Mouse (Mus musculus) cerebellum, postnatal 36 days (tissue): Measurements from ENCODE around the gene Ppp2r5a.
"Not testable (repeated sequence)": the region's sequence is repeated elsewhere in the genome, so short reads cannot be mapped to it uniquely, and the experiment has no call there.

ENCODE experiments used
- DNase-seq, 2 experiments: peaks; one replicate each; pipeline ENCODE4 v3.0.0; 2021 to 2022; ENCODE audit warnings: mixed read lengths in 2 of 2

Gene Ppp2r5a

DNA sequence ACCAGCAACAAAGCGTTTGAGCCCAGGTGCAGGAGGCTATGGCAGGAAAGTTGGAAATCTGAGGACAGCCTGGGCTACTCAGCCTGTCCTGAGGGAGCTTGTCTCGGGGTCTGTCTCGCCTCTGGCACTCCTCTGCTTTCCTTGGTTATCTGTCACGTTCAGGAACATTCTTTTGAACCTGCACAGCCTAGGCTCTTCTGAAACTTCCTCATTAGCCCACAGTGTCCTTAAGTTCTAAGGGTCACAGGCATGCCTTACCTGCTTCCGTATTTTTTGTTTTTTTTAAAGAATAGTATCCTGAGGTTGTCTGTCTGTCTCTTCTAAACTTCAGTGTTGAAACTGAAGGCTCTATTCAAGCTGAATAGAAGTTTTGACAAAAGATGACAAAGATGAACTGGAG is at the start of gene Ppp2r5a:
TSS of gene Ppp2r5a (minus strand) at position 199 of the 400 bp plus-strand sequence.
- DNase-seq = no peak

DNA sequence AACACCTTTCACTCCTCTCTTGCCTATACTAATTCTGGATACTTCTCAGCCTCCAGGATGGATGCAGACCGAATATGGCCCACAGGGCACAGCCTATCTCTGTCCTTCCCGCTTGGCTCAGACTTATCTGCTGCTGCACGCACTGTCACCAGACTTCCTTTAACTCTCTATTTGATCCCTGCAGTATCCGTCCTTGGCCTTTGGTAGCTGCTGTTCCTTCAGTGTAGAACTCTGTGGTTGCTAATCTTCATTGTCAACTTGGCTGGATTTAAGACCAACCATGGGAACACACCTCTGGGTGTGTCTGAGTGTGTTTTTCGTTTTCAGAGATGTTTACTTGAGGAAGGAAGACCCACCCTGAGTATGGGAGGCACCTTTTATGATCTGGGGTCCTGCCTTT is 47.5 kb upstream of the Ppp2r5a start:
- no peak for DNase-seq

DNA sequence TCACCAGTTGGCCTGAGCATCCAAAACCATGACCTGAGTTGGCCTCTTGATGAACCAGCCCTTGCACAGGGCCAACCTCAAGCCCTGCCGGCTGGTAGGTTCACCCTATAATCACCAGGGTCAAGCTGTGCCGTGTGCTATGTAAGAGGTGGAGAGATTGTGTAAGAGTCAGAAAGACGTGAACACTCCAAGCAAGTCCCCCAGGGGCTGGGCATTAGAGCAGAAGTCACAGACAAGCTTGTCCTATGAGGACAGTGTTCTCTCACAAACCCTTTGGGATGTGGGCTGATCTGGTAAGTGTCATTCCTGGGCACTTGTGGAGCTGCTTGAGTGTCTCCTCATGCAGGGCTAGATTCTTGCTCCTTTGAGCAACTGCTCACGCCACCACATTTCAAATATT is 46.5 kb upstream of the Ppp2r5a start:
- DNase-seq = no peak

DNA sequence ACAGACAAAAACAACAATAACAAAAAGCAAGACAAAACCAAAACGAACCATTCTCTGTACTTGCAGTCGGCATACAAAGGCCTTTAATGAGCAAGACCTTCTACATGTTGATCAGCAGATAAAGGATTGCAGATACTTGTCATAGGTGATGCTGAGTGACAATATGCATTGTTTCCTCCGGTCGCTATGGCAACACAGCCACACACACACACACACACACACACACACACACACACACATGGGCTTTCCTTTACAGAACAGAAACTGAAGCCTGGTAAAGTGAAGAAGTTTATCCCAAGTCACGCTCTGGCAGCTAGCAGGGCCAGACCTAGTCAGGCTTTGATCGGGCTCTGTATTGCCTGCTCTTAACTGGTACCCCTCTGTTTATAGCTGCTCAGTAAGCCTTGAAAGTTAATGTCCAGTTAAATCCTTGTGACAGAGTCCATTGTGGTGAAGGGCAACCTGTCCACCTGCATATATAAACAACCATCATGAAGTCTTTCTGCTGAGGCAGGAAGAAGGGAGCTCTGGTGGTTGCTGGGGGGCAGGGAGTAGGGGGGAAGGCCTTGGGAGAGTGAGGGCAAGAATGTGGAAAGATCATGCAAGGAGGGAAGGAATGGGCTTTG is 44.4 kb upstream of the Ppp2r5a start:
- no peak for DNase-seq

DNA sequence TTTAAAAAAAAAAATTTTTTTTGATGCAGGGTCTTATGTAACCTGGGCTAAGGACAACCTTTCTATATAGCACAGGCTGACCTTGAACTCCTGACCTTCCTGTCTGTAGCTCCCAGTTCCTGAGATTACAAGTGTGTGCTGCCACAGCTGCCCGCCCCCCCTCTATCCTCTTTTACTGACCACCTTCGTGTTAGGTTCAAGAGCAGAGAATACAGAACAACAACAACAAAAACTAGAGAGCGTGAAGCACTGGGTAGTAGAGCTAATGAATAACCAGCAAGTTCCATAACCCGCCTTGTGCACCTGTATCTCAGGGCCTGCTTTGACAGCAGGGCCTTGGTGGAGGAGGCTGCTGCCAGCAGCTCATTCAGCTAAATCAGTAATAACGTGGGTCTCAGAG is 43.2 kb upstream of the Ppp2r5a start:
- no peak for DNase-seq

DNA sequence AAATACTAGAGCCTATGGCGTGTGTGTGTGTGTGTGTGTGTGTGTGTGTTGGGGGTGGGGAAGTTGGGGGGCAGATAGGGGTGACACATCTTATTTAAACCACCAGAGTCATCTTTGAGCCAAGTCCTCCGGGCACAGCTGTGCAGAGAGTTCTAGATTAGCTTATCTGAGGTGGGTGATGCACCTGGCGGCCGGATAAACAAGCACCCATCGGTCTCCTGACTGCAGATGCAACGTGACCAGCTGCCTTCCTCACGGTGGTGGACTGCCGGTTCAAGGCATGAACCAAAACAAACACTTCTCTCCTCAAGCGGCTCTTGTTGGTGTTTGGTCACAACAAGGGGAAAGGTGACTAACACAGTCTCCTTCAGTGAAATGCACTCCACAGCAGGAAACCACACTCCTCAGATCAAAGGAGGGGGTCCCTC is 42.8 kb upstream of the Ppp2r5a start:
- no peak for DNase-seq

DNA sequence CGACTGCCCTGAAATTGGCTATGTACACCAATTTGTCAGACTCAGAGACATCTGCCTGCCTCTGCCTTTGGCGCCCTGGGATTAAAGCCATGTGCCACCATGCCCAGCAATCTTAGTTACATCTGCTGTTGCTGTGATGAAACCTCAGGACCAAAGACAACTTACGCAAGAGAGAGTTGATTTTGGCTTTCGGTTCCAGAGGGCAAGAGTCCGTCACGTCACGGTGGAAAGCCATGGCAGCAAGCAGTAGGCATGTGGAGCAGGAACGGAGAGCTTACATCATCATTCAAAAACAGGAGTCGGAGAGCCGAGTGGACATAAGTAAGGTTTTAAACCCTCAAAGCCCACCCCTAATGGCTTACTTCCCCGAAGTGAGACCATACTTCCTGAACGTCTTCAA is 42.3 kb upstream of the Ppp2r5a start:
- no peak for DNase-seq

DNA sequence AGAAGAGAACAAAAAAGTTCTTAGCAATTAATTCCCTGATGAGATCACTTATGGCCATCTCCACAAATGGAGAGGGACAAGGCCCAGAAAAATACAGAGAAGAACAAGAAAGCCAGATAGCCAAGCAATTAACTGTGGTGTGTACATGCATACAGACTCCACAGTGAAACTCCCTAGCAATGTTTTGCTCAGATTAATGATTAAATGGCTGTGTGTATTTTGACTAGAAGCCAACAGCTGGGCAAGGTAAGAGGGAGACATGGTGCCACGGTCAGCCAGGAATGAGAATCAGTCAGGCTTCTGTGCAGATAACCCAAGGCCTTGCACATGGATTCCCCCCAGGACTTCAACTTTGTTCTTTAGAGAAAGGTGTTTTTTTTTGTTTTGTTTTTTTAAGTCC is 41.4 kb upstream of the Ppp2r5a start:
- no peak for DNase-seq

DNA sequence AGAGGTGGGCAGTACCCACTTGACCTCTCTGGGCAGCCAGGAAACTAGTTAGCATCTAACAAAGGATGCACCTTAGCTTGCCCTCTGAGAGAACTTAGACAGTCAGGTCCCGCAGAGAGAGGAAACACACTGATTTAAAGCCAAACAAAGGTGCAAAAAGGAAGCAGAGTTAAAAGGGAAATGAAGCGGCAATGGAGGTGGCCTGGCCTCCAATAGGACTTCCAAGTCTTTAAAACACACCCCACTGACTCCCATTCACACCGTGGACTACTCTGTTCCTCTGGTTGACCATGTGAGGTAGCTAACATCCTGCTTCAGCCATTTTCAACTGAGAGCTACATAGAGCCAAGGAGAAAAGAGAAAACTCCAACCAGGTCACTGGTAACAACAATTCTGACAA is 35.9 kb upstream of the Ppp2r5a start:
- no peak for DNase-seq

DNA sequence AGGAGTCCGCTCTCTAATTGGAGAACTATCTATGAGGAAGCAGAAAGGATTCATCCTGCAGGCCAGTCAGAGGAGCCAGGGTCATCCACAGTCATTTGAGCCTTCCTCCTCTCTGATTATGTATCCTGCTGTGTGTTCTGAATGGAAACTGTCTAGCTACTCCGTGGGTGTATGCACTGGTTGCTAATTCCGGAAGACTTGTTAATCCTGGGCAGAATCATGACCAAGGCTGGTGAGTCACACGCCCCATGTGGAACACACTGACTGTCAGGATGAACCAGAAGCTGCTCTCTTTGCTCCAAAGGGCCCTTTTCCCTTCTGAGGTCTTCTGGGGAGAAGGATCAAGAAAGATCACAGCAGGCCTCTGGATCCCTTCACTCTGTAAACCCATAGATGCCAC is 35.5 kb upstream of the Ppp2r5a start:
- DNase-seq = peak in 1 of 2 experiments; percentile 29

DNA sequence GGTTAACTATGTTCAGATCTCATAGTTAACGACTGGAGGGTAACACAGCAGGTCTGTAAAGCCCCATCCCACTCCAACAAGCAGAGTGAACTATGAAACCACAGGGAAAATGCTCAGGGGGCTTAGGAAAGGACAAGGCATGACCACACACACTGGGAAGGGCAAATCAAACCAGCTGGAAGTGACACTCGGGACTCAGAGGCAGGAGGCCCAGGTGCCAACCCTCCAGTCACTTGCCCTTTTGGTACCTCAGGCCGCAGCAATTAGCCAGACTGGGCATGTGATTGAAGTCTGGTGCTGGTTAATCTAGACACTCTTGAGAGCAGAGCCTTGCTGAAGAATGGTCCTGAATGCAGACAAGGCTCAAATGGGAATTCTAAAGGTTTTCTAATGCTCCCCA is 33.6 kb upstream of the Ppp2r5a start:
- no peak for DNase-seq

DNA sequence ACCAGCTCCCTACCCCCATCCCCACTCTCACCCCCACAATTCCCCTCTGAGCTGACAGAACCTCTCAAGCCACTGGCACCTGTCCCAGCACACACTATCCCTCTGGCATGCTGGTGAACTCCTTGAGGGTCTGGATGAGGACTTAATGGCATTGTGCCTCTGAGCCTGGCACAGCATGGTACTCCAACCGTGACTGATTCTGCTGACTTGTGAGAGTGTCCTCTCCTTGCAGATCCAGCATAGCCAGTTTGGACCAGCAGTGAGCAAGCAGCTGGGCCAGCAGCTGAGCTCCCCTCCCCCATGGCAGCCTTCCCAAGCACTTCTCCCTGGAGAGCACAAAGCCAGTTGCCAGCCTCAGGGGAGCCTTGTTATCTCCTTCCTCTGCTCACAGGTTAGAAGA is 32.3 kb upstream of the Ppp2r5a start:
- peak; percentile 23 to 26 for DNase-seq

DNA sequence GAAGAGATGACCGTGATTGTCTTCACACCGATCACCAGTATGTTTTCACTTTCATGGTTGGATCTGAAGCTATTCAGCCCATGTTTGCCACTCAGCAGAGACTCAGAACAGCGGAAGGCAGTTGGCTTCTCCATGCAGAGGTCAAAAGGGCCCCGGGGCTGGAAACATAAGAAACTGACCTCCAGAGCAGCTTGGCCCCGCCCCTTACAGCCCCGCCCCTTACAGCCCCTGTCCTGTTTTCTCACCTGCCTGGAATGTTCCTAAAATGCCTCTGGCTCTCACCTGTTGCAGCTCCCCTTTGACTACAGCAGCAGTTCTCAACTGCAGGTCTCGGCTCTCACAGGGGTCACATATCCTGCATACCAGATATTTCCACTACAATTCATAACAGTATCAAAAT is 29.5 kb upstream of the Ppp2r5a start:
- DNase-seq = no peak

DNA sequence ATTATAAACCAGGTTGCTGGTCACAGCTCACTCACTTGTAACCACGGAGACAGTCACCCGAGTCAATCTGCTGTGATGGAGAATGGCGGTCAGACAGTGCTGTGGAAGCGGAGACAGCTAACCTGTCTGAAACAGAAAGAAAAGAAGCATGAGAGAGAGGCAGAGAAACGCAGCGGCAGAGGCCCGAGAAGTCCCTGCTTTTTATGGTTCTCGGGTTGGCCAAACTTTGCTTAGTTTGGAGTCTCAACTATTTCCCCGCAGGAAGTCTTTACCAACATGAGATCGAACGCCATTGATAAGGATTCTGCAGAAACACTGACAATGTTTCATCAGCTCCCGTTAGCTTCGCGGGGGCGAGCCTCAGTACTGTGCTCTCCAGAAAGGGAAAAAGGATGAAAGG is 29.0 kb upstream of the Ppp2r5a start:
- DNase-seq = no peak

DNA sequence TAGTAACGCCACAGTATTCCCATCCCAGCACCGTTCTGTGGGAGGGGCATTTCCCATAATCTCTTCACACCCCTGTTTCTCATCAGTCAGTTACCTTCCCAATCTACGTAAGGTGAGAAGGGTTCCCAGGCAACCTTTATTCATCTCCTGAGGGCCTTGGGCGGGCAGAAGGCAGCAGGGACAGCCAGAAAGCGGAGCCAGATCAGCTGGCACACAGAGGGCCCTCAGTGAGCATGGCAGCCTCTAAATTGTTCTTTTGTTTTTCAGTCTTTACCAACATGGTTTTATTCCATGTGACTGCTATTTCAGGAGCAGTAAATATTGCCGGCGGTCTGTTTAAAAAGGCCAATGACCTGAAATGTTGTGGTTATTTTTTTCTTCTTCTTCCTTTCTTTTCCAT is 27.0 kb upstream of the Ppp2r5a start:
- no peak for DNase-seq

DNA sequence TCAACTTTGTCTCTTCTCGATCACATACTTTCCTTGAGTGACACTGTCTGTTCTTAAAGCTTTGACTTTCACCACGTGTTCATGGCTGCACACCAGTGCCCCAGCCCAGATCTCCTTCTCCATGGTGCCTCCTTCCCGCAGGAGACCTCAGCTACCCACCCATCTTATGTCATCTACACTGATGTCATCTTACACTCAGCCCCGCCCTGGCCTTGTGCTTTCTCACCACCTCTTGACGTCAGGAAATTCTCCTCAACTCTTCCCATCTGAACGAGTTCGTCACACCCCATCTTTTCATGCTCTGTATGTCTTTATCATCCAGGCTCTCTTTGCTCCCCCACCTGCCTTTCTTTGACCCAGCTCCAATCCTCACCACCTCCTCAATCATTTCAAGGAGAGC is 22.8 kb upstream of the Ppp2r5a start:
- DNase-seq = no peak

DNA sequence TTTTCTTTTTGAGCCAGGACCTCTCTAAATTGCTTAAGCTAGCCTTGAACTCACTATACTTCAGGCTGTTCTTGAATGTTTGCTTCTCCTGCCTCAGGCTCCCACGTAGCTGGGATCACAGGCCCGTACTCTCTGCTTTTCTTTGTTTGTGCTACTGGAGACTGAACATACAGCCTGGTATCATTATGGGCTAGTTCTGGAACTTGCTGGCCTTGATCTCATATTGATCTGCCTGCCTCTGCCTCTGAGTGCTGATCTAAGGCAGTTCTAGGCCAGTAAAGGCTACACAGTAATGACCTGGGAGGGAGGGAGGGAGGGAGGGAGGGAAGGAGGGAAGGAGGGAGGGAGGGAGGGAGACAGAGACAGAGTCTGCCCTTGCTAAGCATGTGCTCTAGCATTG is 20.1 kb upstream of the Ppp2r5a start:
- DNase-seq = no peak

DNA sequence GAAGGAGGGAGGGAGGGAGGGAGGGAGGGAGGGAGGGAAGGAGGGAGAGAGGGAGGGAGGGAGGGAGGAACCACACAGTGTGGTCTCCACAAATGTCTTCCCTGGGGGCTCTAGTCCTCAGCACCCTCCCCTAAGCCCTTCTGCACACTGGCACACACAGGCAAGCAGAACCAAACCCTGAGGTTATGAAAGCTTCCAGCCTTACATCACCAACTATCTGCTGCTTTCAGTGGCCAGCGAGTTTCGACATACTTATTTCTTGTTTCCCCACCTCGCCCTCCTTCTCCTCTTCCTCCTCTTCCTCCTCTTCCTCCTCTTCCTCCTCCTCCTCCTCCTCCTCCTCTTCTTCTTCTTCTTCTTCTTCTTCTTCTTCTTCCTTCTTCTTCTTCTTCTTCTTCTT is 19.6 kb upstream of the Ppp2r5a start:
- not testable (repeated sequence) for DNase-seq

DNA sequence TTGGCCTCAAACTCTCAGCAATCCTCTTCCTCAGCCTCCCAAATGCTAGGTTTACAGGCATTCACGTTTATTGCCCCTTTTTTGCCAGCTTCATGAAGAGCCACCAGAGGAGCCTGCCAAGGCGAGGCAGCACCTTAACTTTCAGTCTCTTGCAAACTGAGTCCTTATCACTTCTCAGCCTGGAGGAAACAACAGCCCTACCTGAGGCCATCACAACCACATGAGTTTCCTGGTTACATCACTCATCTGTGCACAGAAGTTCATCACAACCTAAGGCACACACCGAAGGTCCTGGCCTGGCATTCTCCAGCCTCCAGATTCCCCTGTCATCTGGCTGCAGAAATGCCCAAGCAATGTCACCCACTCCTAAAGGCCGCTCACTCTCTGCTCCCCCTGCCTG is 19.1 kb upstream of the Ppp2r5a start:
- no peak for DNase-seq

DNA sequence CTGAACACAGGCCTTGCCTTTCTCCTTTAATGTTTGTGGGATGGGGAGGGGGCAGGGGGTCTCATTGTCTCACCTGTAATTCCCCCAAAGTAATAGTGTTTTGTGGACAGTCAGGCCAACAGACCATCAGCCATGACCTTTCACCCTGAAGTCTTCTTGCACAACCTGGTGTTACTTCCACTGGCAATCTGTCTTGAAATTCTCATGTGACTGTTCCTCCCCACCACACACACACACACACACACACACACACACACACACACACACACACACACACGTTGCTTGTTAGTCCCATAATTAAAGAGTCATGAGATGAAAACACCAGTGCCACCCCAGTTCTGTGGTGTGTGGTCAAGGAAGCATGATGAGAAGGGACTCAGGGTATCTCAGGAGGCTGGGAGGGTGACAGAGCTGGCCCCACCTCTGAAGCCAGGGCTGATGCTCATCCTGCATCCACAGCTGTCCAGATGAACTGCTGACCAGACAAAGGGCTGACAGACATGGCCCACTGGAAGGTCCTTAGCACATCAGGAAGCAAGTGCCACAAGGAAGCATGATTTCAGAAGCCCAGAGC is 18.4 kb upstream of the Ppp2r5a start:
- no peak for DNase-seq

DNA sequence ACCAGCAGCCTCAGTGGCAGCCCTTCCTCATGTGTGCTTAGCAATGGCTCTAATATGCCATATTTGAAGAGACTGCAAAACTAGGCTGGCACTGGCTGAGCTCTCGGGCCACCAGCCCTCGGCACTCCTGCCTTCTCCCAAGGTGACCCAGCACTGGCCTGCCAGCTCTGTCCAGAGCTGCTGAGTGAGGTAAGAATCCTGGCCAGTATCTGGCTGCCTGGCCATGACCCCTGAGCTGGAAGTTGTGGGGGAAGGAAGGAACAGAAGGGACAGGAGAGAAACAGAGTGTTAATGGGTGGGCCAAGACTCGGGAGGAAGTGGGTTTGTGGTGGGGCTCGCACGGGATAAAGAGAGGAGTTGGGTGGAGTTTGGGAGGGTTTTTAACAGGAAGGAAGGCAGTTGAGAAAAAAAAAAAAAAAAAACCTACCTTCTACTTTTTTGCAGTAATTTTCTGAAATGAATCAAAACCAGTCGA is 17.9 kb upstream of the Ppp2r5a start:
- no peak for DNase-seq

DNA sequence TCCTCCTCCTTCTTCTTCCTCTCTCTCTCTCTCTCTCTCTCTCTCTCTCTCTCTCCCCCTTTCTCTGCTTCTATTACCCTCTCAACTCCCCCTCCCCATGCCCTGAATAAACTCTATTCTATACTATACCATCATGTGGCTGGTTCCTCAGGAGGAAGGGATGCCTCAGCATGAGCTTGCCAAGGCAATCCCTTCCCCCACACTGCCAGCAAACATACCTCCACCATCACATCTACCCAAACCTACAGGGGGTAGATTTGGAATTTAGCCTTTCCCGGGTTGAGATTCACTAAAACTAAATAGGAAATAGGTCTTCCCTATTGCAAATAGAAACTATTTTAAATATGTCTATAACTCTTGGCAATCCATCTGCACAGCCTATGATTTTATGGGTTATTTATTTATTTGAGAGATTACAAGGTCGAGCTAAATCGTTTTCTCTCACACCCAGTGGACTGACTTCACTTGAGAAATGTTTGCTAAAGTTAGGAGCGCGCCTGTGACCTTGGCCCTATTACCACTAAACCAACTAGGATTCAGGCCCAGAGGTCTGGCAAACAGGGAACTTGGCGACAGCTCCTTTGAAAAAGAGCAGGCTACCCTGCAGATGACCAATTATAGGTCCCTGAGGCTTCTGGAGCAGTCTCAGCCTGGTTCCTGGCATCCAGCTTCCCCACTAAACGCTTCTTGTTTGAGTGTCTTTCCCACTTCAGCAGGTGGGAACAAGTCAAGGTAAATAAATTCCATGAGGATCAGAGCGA is 17.1 kb upstream of the Ppp2r5a start:
- DNase-seq = no peak

DNA sequence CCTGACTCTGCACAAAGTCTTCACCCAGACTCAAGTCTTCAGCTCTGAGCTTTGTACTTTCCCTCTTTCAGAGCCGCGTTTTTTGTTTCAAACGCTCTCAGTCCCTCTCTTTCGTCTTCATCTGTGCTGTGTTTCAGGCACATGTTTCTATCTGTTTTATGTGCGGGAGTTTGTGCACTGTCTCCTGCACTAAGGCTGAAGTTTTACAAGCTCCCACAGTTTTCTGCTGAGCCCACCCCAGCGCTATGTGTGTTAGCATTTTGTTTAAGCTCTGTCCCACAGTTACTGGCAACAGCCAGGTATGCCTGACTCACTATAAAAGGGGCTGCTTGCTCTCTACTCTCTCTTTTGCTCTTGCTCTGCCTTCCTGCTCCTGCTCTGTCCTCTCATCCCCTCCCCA is 16.3 kb upstream of the Ppp2r5a start:
- DNase-seq = no peak

DNA sequence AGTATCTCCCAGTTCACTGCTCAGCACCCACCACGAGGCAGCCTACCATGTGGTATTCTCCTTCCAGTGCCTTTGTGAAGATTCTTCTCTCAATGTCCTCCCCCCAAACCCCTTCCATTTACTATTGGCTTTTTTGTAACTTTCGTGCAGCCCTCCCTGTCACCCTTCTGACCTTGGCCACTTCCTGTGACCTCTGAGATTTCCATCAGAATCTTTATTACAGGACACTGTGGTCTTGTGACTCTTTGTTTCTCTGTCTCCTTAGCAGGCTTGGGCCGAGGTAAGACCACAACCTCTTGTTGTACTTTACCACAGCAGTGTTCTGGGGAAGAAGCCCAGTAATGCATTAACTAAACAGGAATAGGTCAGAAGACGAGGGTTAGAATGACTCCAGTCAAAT is 15.9 kb upstream of the Ppp2r5a start:
- no peak for DNase-seq
